Mouse (Mus musculus): ENCODE data around the gene Arpc1b.
"Not testable (repeated sequence)": the region's sequence is repeated elsewhere in the genome, so short reads cannot be mapped to it uniquely, and the experiment has no call there.

- not testable (repeated sequence) for TF ChIP-seq GATA1 (IDR thresholded peaks at IDR 0.05; ENCODE audit: borderline replicate concordance, low read length); CTCF (IDR thresholded peaks at IDR 0.05; ENCODE audit: low read depth, low read length)
Measured at GRCm38 (mm10) chr5:145129773-145130172, 15.8 kb downstream of the Arpc1b start.

All from G1E (cell line).